ENCODE assay signal across 12 mouse cellular contexts in genomic region chr7:35958731-35959130, GRCm38 (mm10).
DNase-seq lines count a peak whose midpoint lies in the region; ATAC-seq and TF ChIP-seq lines count a peak whose summit lies in the region.
"Had no signal": no experiment of that assay in that cellular context is flagged by ENCODE, and none has a peak within 500 bp of the region (broad histone marks: within the 10 kb centered on the region; RNA-seq: fewer than 3 reads in every experiment).

No protein-coding gene starts in this region.

- H3K36me3 ChIP-seq in hindbrain, postnatal 0 days (ENCODE audit: insufficient read depth, low read length): no peaks in the 10 kb centered on the region
- H3K36me3 ChIP-seq in hindbrain, embryonic 10.5 days: no peaks in the 10 kb centered on the region
- H3K36me3 ChIP-seq in lung, postnatal 0 days (ENCODE audit: insufficient read depth, low read length): no peaks in the 10 kb centered on the region
- no peaks in the 10 kb centered on the region for H3K36me3 ChIP-seq in ES-E14 (ENCODE audit: control insufficient read depth, insufficient read depth, low read length, poor library complexity, severe bottlenecking)
- H3K36me3 ChIP-seq: liver, embryonic 13.5 days had no signal

- H3K27ac ChIP-seq in hindbrain, postnatal 0 days: no peak overlapping the region
- H3K27ac ChIP-seq in hindbrain, embryonic 10.5 days: no peak overlapping the region
- H3K27ac ChIP-seq in lung, postnatal 0 days (ENCODE audit: low read length): no peak overlapping the region
- H3K27ac ChIP-seq in ES-E14 (ENCODE audit: insufficient read depth, low read depth, low read length, poor library complexity, severe bottlenecking): no peak overlapping the region
- no peak overlapping the region for H3K27ac ChIP-seq in cortical plate, adult 2 months (ENCODE audit: insufficient read depth, low read length)
- H3K27ac ChIP-seq: forebrain, embryonic 13.5 days; liver, embryonic 13.5 days had no signal

- no peak for TF ChIP-seq POLR2A in cortical plate, adult 2 months (IDR thresholded peaks at IDR 0.05; ENCODE audit: extremely low read depth, insufficient read depth, low read length)

- DNase-seq in hindbrain, postnatal 0 days (ENCODE audit: low spot score): peak; percentile 40
- DNase-seq in hindbrain, embryonic 10.5 days (ENCODE audit: low spot score): no peak
- DNase-seq in lung, postnatal 0 days (ENCODE audit: low spot score): no peak
- no peak for DNase-seq in lung, postnatal 10 days
- peak; percentile 33 for DNase-seq in ES-E14 (ENCODE audit: low read depth, low spot score)
- DNase-seq in frontal cortex, postnatal 10 days (ENCODE audit: low spot score in 2 of 2): no peak
- DNase-seq: gastrocnemius, postnatal 25 days; heart, postnatal 10 days; liver, embryonic 13.5 days; thymus, postnatal 14 days had no signal

- no peak for ATAC-seq in hindbrain, postnatal 0 days
- no peak for ATAC-seq in lung, postnatal 0 days
- ATAC-seq: forebrain, embryonic 13.5 days had no signal

- peak; percentile 69 for TF ChIP-seq CTCF in hindbrain, postnatal 0 days (IDR thresholded peaks at IDR 0.05; ENCODE audit: low read depth)
- TF ChIP-seq CTCF in lung, postnatal 0 days (IDR thresholded peaks at IDR 0.05): peak; percentile 56
- peak; percentile 15; the same call in 1 of the 2 replicates for TF ChIP-seq CTCF in cortical plate, adult 2 months (IDR thresholded peaks at IDR 0.05; ENCODE audit: extremely low read depth, insufficient read depth, low read length)

- H3K4me3 ChIP-seq in hindbrain, postnatal 0 days (ENCODE audit: low read length): no peak overlapping the region
- no peak overlapping the region for H3K4me3 ChIP-seq in hindbrain, embryonic 10.5 days
- H3K4me3 ChIP-seq in lung, postnatal 0 days (ENCODE audit: low read depth, low read length): no peak overlapping the region
- H3K4me3 ChIP-seq in ES-E14 (ENCODE audit: insufficient read depth in 1 of 2, low read depth in 1 of 2, low read length in 2 of 2, poor library complexity in 1 of 2, severe bottlenecking in 1 of 2): no peak overlapping the region
- H3K4me3 ChIP-seq in cortical plate, adult 2 months (ENCODE audit: insufficient read depth, low read length): no peak overlapping the region
- H3K4me3 ChIP-seq: forebrain, embryonic 13.5 days; liver, embryonic 13.5 days had no signal

- 15% methylated on average over 5 of the region's 5 CpGs for WGBS in hindbrain, postnatal 0 days
- WGBS in hindbrain, embryonic 10.5 days: 24% methylated on average over 5 of the region's 5 CpGs
- WGBS in lung, postnatal 0 days: 37% methylated on average over 5 of the region's 5 CpGs

- in situ Hi-C loops in ES-E14 (cut with MboI; ENCODE audit: low sequenced_read_pairs in 2 of 2, unreplicated experiment in 2 of 2): no loop called here

- H3K27me3 ChIP-seq in hindbrain, postnatal 0 days (ENCODE audit: insufficient read depth, low read length): no peaks in the 10 kb centered on the region
- H3K27me3 ChIP-seq in hindbrain, embryonic 10.5 days (ENCODE audit: insufficient read depth, poor library complexity, severe bottlenecking): no peaks in the 10 kb centered on the region
- no peaks in the 10 kb centered on the region for H3K27me3 ChIP-seq in lung, postnatal 0 days (replicated peaks; ENCODE audit: insufficient read depth, low read length)
- H3K27me3 ChIP-seq: liver, embryonic 13.5 days had no signal

- no peaks in the 10 kb centered on the region for H3K4me1 ChIP-seq in hindbrain, postnatal 0 days (ENCODE audit: insufficient read depth, low read length)
- peaks cover 12% of the 10 kb centered on the region; the same call in 1 of the 2 replicates for H3K4me1 ChIP-seq in hindbrain, embryonic 10.5 days (replicated peaks)
- no peaks in the 10 kb centered on the region for H3K4me1 ChIP-seq in lung, postnatal 0 days (ENCODE audit: insufficient read depth, low read depth, low read length)
- no peaks in the 10 kb centered on the region for H3K4me1 ChIP-seq in ES-E14 (ENCODE audit: control insufficient read depth in 2 of 2, insufficient read depth in 2 of 2, low read length in 2 of 2, poor library complexity in 1 of 2)
- no peaks in the 10 kb centered on the region for H3K4me1 ChIP-seq in cortical plate, adult 2 months (ENCODE audit: control insufficient read depth, insufficient read depth, low read length)
- H3K4me1 ChIP-seq: forebrain, embryonic 13.5 days; liver, embryonic 13.5 days had no signal

- H3K4me2 ChIP-seq in hindbrain, postnatal 0 days (ENCODE audit: low read depth, low read length): no peak overlapping the region
- no peak overlapping the region for H3K4me2 ChIP-seq in lung, postnatal 0 days (replicated peaks; ENCODE audit: low read depth, low read length)
- H3K4me2 ChIP-seq: forebrain, embryonic 13.5 days; liver, embryonic 13.5 days had no signal

- H3K9me3 ChIP-seq in hindbrain, postnatal 0 days (ENCODE audit: low read length): 0 out of 2 replicates have a peak, but pooled peaks cover under 1% of the 10 kb centered on the region
- peaks cover 7% of the 10 kb centered on the region; the same call in 1 of the 2 replicates for H3K9me3 ChIP-seq in hindbrain, embryonic 10.5 days
- H3K9me3 ChIP-seq in lung, postnatal 0 days (ENCODE audit: low read length): no peaks in the 10 kb centered on the region
- H3K9me3 ChIP-seq in ES-E14 (ENCODE audit: control insufficient read depth, insufficient read depth, low read depth, low read length): no peaks in the 10 kb centered on the region
- H3K9me3 ChIP-seq: forebrain, embryonic 13.5 days had no signal

- no peak overlapping the region for H3K9ac ChIP-seq in hindbrain, postnatal 0 days (replicated peaks; ENCODE audit: low read length)
- H3K9ac ChIP-seq in lung, postnatal 0 days (replicated peaks; ENCODE audit: low read depth): no peak overlapping the region
- no peak overlapping the region for H3K9ac ChIP-seq in ES-E14 (ENCODE audit: insufficient read depth, low read depth, low read length, poor library complexity, severe bottlenecking)
- H3K9ac ChIP-seq: forebrain, embryonic 13.5 days; liver, embryonic 13.5 days had no signal

- no peak for TF ChIP-seq EP300 in lung, postnatal 0 days (IDR thresholded peaks at IDR 0.05)

TF ChIP-seq in ES-E14, 5 proteins besides CTCF, POLR2A, EP300 and RAD21:
- TF ChIP-seq HCFC1 (IDR thresholded peaks at IDR 0.05; ENCODE audit: borderline replicate concordance, insufficient read depth, low read length) (no peak), ZNF384 (IDR thresholded peaks at IDR 0.05; ENCODE audit: low read depth, low read length) (no peak), CHD2 (IDR thresholded peaks at IDR 0.05; ENCODE audit: low read depth, low read length) (no peak), ZC3H11A (IDR thresholded peaks at IDR 0.05; ENCODE audit: borderline replicate concordance, low read depth, low read length) (no peak), MAFK (IDR thresholded peaks at IDR 0.05; ENCODE audit: insufficient read depth, low read depth, low read length) (no peak)

Comparison
In these comparisons a context has a peak if more than half of its experiments do, and no peak if none do; other contexts are left out.
1. DNase-seq: peak in hindbrain, postnatal 0 days (single experiment) and ES-E14 (single experiment); none in hindbrain, embryonic 10.5 days (single experiment), lung, postnatal 0 days (single experiment), lung, postnatal 10 days (single experiment) and frontal cortex, postnatal 10 days (0 of 2).
2. CTCF ChIP-seq: peak in every context shown above with its lines; median percentile 69 in hindbrain, postnatal 0 days; 56 in lung, postnatal 0 days; 15 in cortical plate, adult 2 months.